Mouse (Mus musculus) MEL (cell line): ENCODE measurements at regions not wholly inside any gene's neighbourhood (a gene's known extent, or its start where the extent isn't known, plus 50 kb on each side); places are given as distances from the start of the nearest gene placed in this dataset.

Source experiments
- DNase-seq: peaks from one replicate; pipeline ENCODE4 v3.0.0; 2011; ENCODE audit warnings: low read depth, low spot score
- H3K27ac ChIP-seq: 2 replicates; pipeline ENCODE4 v1.5.1; 2012; ENCODE audit warnings: low read depth, mild to moderate bottlenecking, control low read depth, low read length, moderate library complexity; ENCODE audit not compliant: control insufficient read depth
- H3K27me3 ChIP-seq, 2 experiments: fragments of 150-350 bp in 1 of 2; sonication (generic) in 1 of 2; 2 replicates each; pipeline ENCODE4 v1.6.1; 2012; ENCODE audit warnings: low read length in 2 of 2, mild to moderate bottlenecking in 2 of 2, improper control_type of control experiment in 1 of 2, moderate library complexity in 1 of 2; ENCODE audit not compliant: insufficient read depth in 2 of 2, control insufficient read depth in 1 of 2
- H3K36me3 ChIP-seq, 2 experiments: 2 replicates each; pipeline ENCODE4 v1.6.1; 2012 to 2014; ENCODE audit warnings: low read length in 2 of 2, improper control_type of control experiment in 1 of 2, inconsistent platforms in 1 of 2, mild to moderate bottlenecking in 1 of 2; ENCODE audit not compliant: insufficient read depth in 2 of 2, control insufficient read depth in 1 of 2
- H3K4me1 ChIP-seq, 2 experiments: fragments of 150-350 bp in 1 of 2; sonication (generic) in 1 of 2; 2 replicates each; pipeline ENCODE4 v1.6.1; 2012; ENCODE audit warnings: low read length in 2 of 2, improper control_type of control experiment in 1 of 2, mild to moderate bottlenecking in 1 of 2; ENCODE audit not compliant: insufficient read depth in 2 of 2, control insufficient read depth in 1 of 2
- H3K4me3 ChIP-seq, 2 experiments: fragments of 150-350 bp in 1 of 2; sonication (generic) in 1 of 2; 2 replicates each; pipeline ENCODE4 v1.5.1; 2012; ENCODE audit warnings: low read depth in 2 of 2, low read length in 2 of 2, mild to moderate bottlenecking in 2 of 2, moderate library complexity in 2 of 2, control low read depth in 1 of 2, improper control_type of control experiment in 1 of 2; ENCODE audit not compliant: control insufficient read depth in 1 of 2, insufficient read depth in 1 of 2
- H3K79me2 ChIP-seq: 2 replicates; pipeline ENCODE4 v1.6.1; 2012; ENCODE audit warnings: mild to moderate bottlenecking, low read length, moderate library complexity; ENCODE audit not compliant: control insufficient read depth, poor library complexity, insufficient read depth
- H3K9ac ChIP-seq: 2 replicates; pipeline ENCODE4 v1.6.1; 2012; ENCODE audit warnings: low read depth, mild to moderate bottlenecking, control low read depth, low read length, moderate library complexity; ENCODE audit not compliant: control insufficient read depth, poor library complexity, severe bottlenecking
- H3K9me3 ChIP-seq: fragments of 150-350 bp; sonication (generic); replicated peaks from 2 replicates; pipeline ENCODE4 v1.6.1; 2012; ENCODE audit warnings: mild to moderate bottlenecking, low read length, improper control_type of control experiment, moderate library complexity; ENCODE audit not compliant: insufficient read depth
- CHD1 ChIP-seq: IDR thresholded peaks from 2 replicates; pipeline ENCODE4 v1.6.1; 2012; ENCODE audit warnings: low read depth, mild to moderate bottlenecking, inconsistent platforms, low read length, improper control_type of control experiment
- CTCF ChIP-seq, 3 experiments: IDR thresholded peaks in 2 of 3; conservative IDR thresholded peaks in 1 of 3; 2 replicates each; pipeline ENCODE4 v1.5.1; 2011 to 2012; ENCODE audit warnings: low read length in 3 of 3, low read depth in 2 of 3, mild to moderate bottlenecking in 2 of 3, improper control_type of control experiment in 1 of 3, inconsistent platforms in 1 of 3, mixed read lengths in 1 of 3, moderate library complexity in 1 of 3; ENCODE audit not compliant: control insufficient read depth in 1 of 3, insufficient read depth in 1 of 3, poor library complexity in 1 of 3, severe bottlenecking in 1 of 3
- E2F4 ChIP-seq: IDR thresholded peaks from 2 replicates; pipeline ENCODE4 v1.6.1; 2011; ENCODE audit warnings: low read depth, low read length, improper control_type of control experiment, borderline replicate concordance
- ELF1 ChIP-seq: IDR thresholded peaks from 2 replicates; pipeline ENCODE4 v1.6.1; 2014; ENCODE audit warnings: low read depth, mild to moderate bottlenecking, inconsistent platforms, low read length, improper control_type of control experiment, moderate library complexity
- ETS1 ChIP-seq: IDR thresholded peaks from 2 replicates; pipeline ENCODE4 v1.6.1; 2012; ENCODE audit warnings: low read depth, mild to moderate bottlenecking, inconsistent platforms, low read length, improper control_type of control experiment, moderate library complexity
- GABPA ChIP-seq: IDR thresholded peaks from 2 replicates; pipeline ENCODE4 v1.6.1; 2012; ENCODE audit warnings: low read depth, mild to moderate bottlenecking, inconsistent platforms, low read length, improper control_type of control experiment, moderate library complexity
- GATA1 ChIP-seq: IDR thresholded peaks from 2 replicates; pipeline ENCODE4 v1.6.1; 2011; ENCODE audit warnings: low read depth, low read length, improper control_type of control experiment
- HCFC1 ChIP-seq: IDR thresholded peaks from 2 replicates; pipeline ENCODE4 v1.6.1; 2012; ENCODE audit warnings: low read depth, mild to moderate bottlenecking, inconsistent platforms, low read length, improper control_type of control experiment, moderate library complexity
- JUND ChIP-seq: IDR thresholded peaks from 2 replicates; pipeline ENCODE4 v1.6.1; 2011; ENCODE audit warnings: low read depth, mild to moderate bottlenecking, improper control_type of control experiment, low read length
- KAT2A ChIP-seq: conservative IDR thresholded peaks from 2 replicates; pipeline ENCODE4 v1.6.1; 2012; ENCODE audit warnings: low read depth, low read length, improper control_type of control experiment, inconsistent platforms
- MAFK ChIP-seq: IDR thresholded peaks from 2 replicates; pipeline ENCODE4 v1.6.1; 2011; ENCODE audit warnings: low read depth, mild to moderate bottlenecking, low read length, improper control_type of control experiment, borderline replicate concordance
- MAX ChIP-seq: IDR thresholded peaks from 2 replicates; pipeline ENCODE4 v1.6.1; 2011; ENCODE audit warnings: low read length, improper control_type of control experiment
- MAZ ChIP-seq: IDR thresholded peaks from 2 replicates; pipeline ENCODE4 v1.6.1; 2012; ENCODE audit warnings: low read depth, mild to moderate bottlenecking, inconsistent platforms, low read length, improper control_type of control experiment
- MEF2A ChIP-seq: IDR thresholded peaks from 2 replicates; pipeline ENCODE4 v1.6.1; 2014; ENCODE audit warnings: low read depth, mild to moderate bottlenecking, inconsistent platforms, low read length, improper control_type of control experiment; ENCODE audit not compliant: poor library complexity, insufficient replicate concordance, severe bottlenecking; ENCODE audit errors: extremely low read depth
- MXI1 ChIP-seq: IDR thresholded peaks from 2 replicates; pipeline ENCODE4 v1.6.1; 2011; ENCODE audit warnings: mild to moderate bottlenecking, low read depth, low read length, improper control_type of control experiment
- MYB ChIP-seq: IDR thresholded peaks from 2 replicates; pipeline ENCODE4 v1.6.1; 2011; ENCODE audit warnings: mild to moderate bottlenecking, low read depth, low read length, improper control_type of control experiment
- POLR2AphosphoS5 ChIP-seq: IDR thresholded peaks from 2 replicates; pipeline ENCODE4 v1.6.1; 2012; ENCODE audit warnings: low read depth, borderline replicate concordance, mild to moderate bottlenecking, inconsistent platforms, low read length, moderate library complexity, mixed read lengths
- RAD21 ChIP-seq: IDR thresholded peaks from 2 replicates; pipeline ENCODE4 v1.6.1; 2011; ENCODE audit warnings: mild to moderate bottlenecking, low read depth, low read length, improper control_type of control experiment
- SIN3A ChIP-seq: IDR thresholded peaks from 2 replicates; pipeline ENCODE4 v1.6.1; 2012; ENCODE audit warnings: low read length, improper control_type of control experiment, inconsistent platforms
- SMC3 ChIP-seq: IDR thresholded peaks from 2 replicates; pipeline ENCODE4 v1.6.1; 2011; ENCODE audit warnings: low read depth, low read length, improper control_type of control experiment
- TAL1 ChIP-seq: IDR thresholded peaks from 2 replicates; pipeline ENCODE4 v1.6.1; 2012; ENCODE audit warnings: mild to moderate bottlenecking, inconsistent platforms, low read length, moderate library complexity, mixed read lengths
- TBP ChIP-seq: IDR thresholded peaks from 2 replicates; pipeline ENCODE4 v1.8.0; 2011; ENCODE audit warnings: low read depth, low read length, improper control_type of control experiment
- TCF12 ChIP-seq: IDR thresholded peaks from 2 replicates; pipeline ENCODE4 v1.6.1; 2014; ENCODE audit warnings: low read depth, mild to moderate bottlenecking, inconsistent platforms, low read length, improper control_type of control experiment, moderate library complexity
- UBTF ChIP-seq: IDR thresholded peaks from 2 replicates; pipeline ENCODE4 v1.6.1; 2012; ENCODE audit warnings: low read depth, mild to moderate bottlenecking, inconsistent platforms, low read length, improper control_type of control experiment, moderate library complexity, borderline replicate concordance; ENCODE audit not compliant: insufficient read depth
- ZNF384 ChIP-seq: IDR thresholded peaks from 2 replicates; pipeline ENCODE4 v1.6.1; 2012; ENCODE audit warnings: low read depth, mild to moderate bottlenecking, inconsistent platforms, low read length, improper control_type of control experiment

- no peaks in the 10 kb centered on the region for H3K27me3 ChIP-seq
- DNase-seq = no peak
- no peak for TF ChIP-seq CHD1
- TF ChIP-seq SIN3A = no peak
- no peak for TF ChIP-seq TAL1
- TF ChIP-seq MAFK = no peak
- TF ChIP-seq ETS1 = no peak
- TF ChIP-seq JUND = no peak
- no peak for TF ChIP-seq SMC3
- no peak for TF ChIP-seq KAT2A
- TF ChIP-seq ELF1 = no peak
- no peak for TF ChIP-seq MAX
- TF ChIP-seq MXI1 = no peak
- TF ChIP-seq GABPA = no peak
- no peak for TF ChIP-seq RAD21
- TF ChIP-seq CTCF (IDR thresholded peaks at IDR 0.05 in 2 of 3, conservative IDR thresholded peaks at IDR 0.05 in 1 of 3; ENCODE audit: control insufficient read depth in 1 of 3, insufficient read depth in 1 of 3, low read depth in 2 of 3, low read length in 3 of 3, poor library complexity in 1 of 3, severe bottlenecking in 1 of 3) = no peak
- no peak for TF ChIP-seq E2F4
- TF ChIP-seq HCFC1 = no peak
- no peak for TF ChIP-seq MAZ
- no peak for TF ChIP-seq MYB
- no peak for TF ChIP-seq UBTF
- TF ChIP-seq, all 39 proteins: peak for 0
- Histone ChIP-seq H3K9ac (no peak overlapping the region), H3K4me1 (peaks cover 22 to 27% of the 10 kb centered on the region in 2 experiments), H3K27ac (no peak overlapping the region), H3K4me3 (no peak overlapping the region), H3K9me3 (no peaks in the 10 kb centered on the region), H3K79me2 (no peaks in the 10 kb centered on the region), H3K36me3 (peaks cover 0 to 30% of the 10 kb centered on the region in 2 experiments; a peak in 2 of 4 replicates)
Measured at GRCm38 (mm10) chr13:111946271-111946670, 137.5 kb upstream of the Map3k1 start.

GRCm38 (mm10) chr13:111946811-111947210, 138.0 kb upstream of the Map3k1 start:
- no peak overlapping the region for H3K27ac ChIP-seq
- no peak overlapping the region for H3K4me3 ChIP-seq
- TF ChIP-seq TBP (no peak), JUND (no peak), GATA1 (no peak), TCF12 (no peak), GABPA (no peak), RAD21 (no peak), MAZ (no peak), ELF1 (no peak), POLR2AphosphoS5 (no peak), MEF2A (no peak), MXI1 (no peak), HCFC1 (no peak), ZNF384 (no peak), UBTF (no peak)
- TF ChIP-seq, all 39 proteins: peak for 0
- peaks cover 0 to 25% of the 10 kb centered on the region in 2 experiments; a peak in 2 of 4 replicates for H3K36me3 ChIP-seq
- no peaks in the 10 kb centered on the region for H3K79me2 ChIP-seq
- no peak overlapping the region for H3K9ac ChIP-seq
- H3K9me3 ChIP-seq = no peaks in the 10 kb centered on the region
- H3K4me1 ChIP-seq = peaks cover 19 to 22% of the 10 kb centered on the region in 2 experiments
- DNase-seq = no peak
- H3K27me3 ChIP-seq = no peaks in the 10 kb centered on the region
